Mouse (Mus musculus): ENCODE results near the gene E130308A19Rik.

E130308A19Rik gene

GRCm38 (mm10) chr4:59640720-59641119 lies 14.7 kb downstream of the E130308A19Rik start:
- DNase-seq: no peak

GRCm38 (mm10) chr4:59642039-59642438 lies 16.0 kb downstream of the E130308A19Rik start:
- no peak for DNase-seq

GRCm38 (mm10) chr4:59642657-59643056 lies 16.6 kb downstream of the E130308A19Rik start:
- no peak for DNase-seq

GRCm38 (mm10) chr4:59644431-59644830 lies 18.4 kb downstream of the E130308A19Rik start:
- DNase-seq: no peak

- DNase-seq: no peak
Observed at GRCm38 (mm10) chr4:59644992-59645391, 19.0 kb downstream of the E130308A19Rik start.

GRCm38 (mm10) chr4:59645610-59646009 lies 19.6 kb downstream of the E130308A19Rik start:
- DNase-seq: no peak

GRCm38 (mm10) chr4:59646020-59646696 lies 20.1 kb downstream of the E130308A19Rik start:
- no peak for DNase-seq

- DNase-seq: no peak
Observed at GRCm38 (mm10) chr4:59649119-59649518, 23.1 kb downstream of the E130308A19Rik start.

GRCm38 (mm10) chr4:59652166-59652681 lies 26.2 kb downstream of the E130308A19Rik start:
- no peak for DNase-seq

- DNase-seq: no peak
Observed at GRCm38 (mm10) chr4:59656061-59656642, 30.1 kb downstream of the E130308A19Rik start.

- DNase-seq: no peak
Observed at GRCm38 (mm10) chr4:59662163-59662562, 36.2 kb downstream of the E130308A19Rik start.

GRCm38 (mm10) chr4:59663451-59663850 lies 37.4 kb downstream of the E130308A19Rik start:
- no peak for DNase-seq

- DNase-seq: peak; percentile 37
Observed at GRCm38 (mm10) chr4:59666550-59667317, 40.7 kb downstream of the E130308A19Rik start.

GRCm38 (mm10) chr4:59668050-59668449 lies 42.0 kb downstream of the E130308A19Rik start:
- no peak for DNase-seq

GRCm38 (mm10) chr4:59669131-59669530 lies 43.1 kb downstream of the E130308A19Rik start:
- DNase-seq: no peak

- no peak for DNase-seq
Observed at GRCm38 (mm10) chr4:59670015-59670414, 44.0 kb downstream of the E130308A19Rik start.

GRCm38 (mm10) chr4:59673423-59674117 lies 47.6 kb downstream of the E130308A19Rik start:
- DNase-seq: no peak

GRCm38 (mm10) chr4:59674929-59675679 lies 49.1 kb downstream of the E130308A19Rik start:
- no peak for DNase-seq

- DNase-seq: no peak
Observed at GRCm38 (mm10) chr4:59675699-59676098, 49.7 kb downstream of the E130308A19Rik start.

- no peak for DNase-seq
Observed at GRCm38 (mm10) chr4:59681383-59681782, 55.4 kb downstream of the E130308A19Rik start.

- no peak for DNase-seq
Observed at GRCm38 (mm10) chr4:59682491-59682890, 56.5 kb downstream of the E130308A19Rik start.

GRCm38 (mm10) chr4:59682950-59683349 lies 56.9 kb downstream of the E130308A19Rik start:
- no peak for DNase-seq
